Mouse (Mus musculus) adrenal gland, adult (tissue): ENCODE data around the gene Nalcn.

Source experiments
- DNase-seq, 2 experiments: peaks; one replicate each; pipeline ENCODE4 v3.0.0; 2022 to 2023; ENCODE audit warnings: low spot score in 1 of 2; ENCODE audit not compliant: inconsistent age in 2 of 2

Nalcn gene

DNA sequence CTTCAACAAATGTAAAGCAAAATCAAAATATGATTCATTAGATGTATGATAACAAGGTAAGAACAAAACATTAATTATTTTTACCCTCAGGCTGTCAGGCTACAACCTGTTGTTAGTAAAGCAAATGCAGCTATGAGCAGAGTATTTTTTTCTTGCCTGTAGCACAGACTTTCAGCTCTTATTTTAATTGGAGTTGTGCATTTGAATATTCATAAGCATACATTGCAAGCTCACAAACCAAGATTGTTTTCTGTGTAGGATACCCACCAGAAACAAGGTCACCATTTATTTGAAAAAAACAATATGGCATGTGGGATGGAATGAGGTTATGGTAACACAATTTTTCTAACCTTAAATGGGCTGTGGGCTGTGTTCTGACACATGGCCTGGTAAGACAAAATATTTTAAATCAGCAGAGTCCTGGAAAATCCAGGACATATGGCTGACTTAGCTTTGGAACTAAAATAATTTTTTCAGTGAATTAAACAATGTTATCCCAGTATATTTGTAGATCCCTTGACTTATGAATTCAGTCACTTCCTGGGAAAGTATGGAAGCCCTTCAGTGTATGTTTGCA, 394.2 kb downstream of the Nalcn start:
- DNase-seq = no peak
